Mouse (Mus musculus): ENCODE results near the gene Pla2g3. TPM values are rescaled to one million over a fixed set of nuclear protein-coding genes. Genes with fewer than 3 reads are reported as not detected.
A peak's percentile ranks its signal among the peaks of the same experiment; 100 is the strongest.

Pla2g3 gene
- polyA plus RNA-seq, 1 experiment, result 0.27 TPM

DNA sequence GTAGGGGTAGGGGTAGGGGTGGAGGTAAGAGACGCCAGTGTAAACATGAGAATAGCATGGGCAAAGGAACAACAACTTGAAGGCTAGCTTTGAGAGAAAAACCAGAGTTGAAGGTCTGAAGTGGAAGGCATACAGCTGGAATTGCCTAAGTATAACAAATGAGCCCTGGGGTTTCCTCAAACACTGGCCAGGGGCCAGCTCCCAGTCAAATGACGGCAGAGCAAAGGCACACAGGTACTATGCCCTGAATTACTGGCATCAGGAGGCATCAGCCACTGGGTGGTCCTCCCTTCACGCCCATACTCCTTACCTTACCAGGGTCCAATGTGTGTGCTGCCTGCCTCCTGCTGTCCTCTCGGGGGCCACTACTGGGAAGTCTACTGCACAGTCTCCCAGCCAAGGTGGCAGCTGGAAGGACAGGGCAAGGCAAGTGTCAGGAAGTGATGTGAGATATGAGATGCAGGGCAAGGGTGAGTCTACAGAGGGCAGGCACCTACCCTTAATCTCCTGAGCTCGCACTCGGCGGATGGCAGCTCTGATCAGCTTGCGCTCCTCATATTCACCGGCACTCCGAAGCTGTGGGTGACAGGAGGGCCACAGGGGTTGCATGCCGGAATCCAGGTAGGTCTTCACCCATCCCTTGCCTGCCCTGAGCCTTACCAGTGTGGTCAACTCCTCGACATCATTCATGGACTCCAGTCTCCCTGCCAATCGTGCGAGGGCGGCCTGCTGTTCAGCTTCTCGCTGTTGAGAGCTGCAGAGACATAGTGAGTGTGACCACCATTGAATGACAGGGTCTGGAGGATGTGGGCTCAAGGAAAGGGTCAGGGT is 44.2 kb downstream of the Pla2g3 start:
- TF ChIP-seq POLR2A (IDR thresholded peaks at IDR 0.05; ENCODE audit: low read depth, low read length), result no peak
- TF ChIP-seq CTCF (conservative IDR thresholded peaks at IDR 0.05; ENCODE audit: insufficient read depth, insufficient read length, low read depth, low read length), result no peak
- 79% methylated on average over 16 of the region's 16 CpGs for WGBS
- H3K36me3 ChIP-seq (ENCODE audit: control insufficient read depth, insufficient read depth, low read length), result peaks cover 16% of the 10 kb centered on the region
- DNase-seq, result no peak
- H3K27me3 ChIP-seq (replicated peaks; ENCODE audit: control insufficient read depth, insufficient read depth, low read length), result no peaks in the 10 kb centered on the region
- H3K4me3 ChIP-seq (ENCODE audit: insufficient read depth, low read depth, low read length), result no peak overlapping the region
- H3K27ac ChIP-seq (ENCODE audit: insufficient read depth, low read depth, low read length), result no peak overlapping the region
- H3K4me1 ChIP-seq (ENCODE audit: control insufficient read depth, insufficient read depth, low read length), result peaks cover 9% of the 10 kb centered on the region; the same call in 1 of the 2 replicates

DNA sequence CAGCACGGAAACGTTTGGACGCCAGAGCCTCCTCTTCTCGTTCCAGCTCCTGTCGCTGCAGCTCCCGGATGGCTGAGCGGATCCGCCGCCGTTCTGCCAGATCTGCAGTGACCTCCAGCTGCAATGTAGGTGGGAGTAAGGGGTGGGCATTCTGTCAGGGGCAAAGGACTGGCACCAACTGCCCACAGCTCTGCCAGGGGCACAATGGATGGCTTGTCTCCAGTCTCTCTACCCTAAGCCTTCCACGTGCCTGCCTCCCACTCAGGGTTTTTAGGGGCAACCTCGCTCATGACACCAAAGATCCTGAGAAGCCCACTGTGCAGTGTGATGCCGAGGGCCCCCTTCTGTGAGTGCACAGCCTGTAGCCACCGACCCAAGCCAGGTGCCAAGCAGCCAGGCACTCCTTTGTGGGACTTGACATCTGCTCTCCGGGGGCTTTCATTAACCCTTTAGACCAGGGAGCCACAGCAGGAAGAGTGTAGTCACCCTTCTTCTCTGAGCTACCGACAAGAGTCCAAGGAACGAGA is 45.4 kb downstream of the Pla2g3 start:
- Histone ChIP-seq H3K4me3 (ENCODE audit: insufficient read depth, low read depth, low read length) (no peak overlapping the region), H3K4me1 (ENCODE audit: control insufficient read depth, insufficient read depth, low read length) (peaks cover 12% of the 10 kb centered on the region; the same call in 1 of the 2 replicates), H3K27ac (ENCODE audit: insufficient read depth, low read depth, low read length) (no peak overlapping the region), H3K27me3 (replicated peaks; ENCODE audit: control insufficient read depth, insufficient read depth, low read length) (no peaks in the 10 kb centered on the region), H3K36me3 (ENCODE audit: control insufficient read depth, insufficient read depth, low read length) (peaks cover 16% of the 10 kb centered on the region)
- WGBS, result 77% methylated on average over 17 of the region's 17 CpGs
- no peak for DNase-seq
- TF ChIP-seq CTCF (conservative IDR thresholded peaks at IDR 0.05; ENCODE audit: insufficient read depth, insufficient read length, low read depth, low read length), result no peak

- no peak for TF ChIP-seq POLR2A (IDR thresholded peaks at IDR 0.05; ENCODE audit: low read depth, low read length)
- peak overlapping the region; percentile 72 for H3K27ac ChIP-seq (ENCODE audit: insufficient read depth, low read depth, low read length)
- peaks cover 12% of the 10 kb centered on the region; the same call in 1 of the 2 replicates for H3K4me1 ChIP-seq (ENCODE audit: control insufficient read depth, insufficient read depth, low read length)
- H3K27me3 ChIP-seq (replicated peaks; ENCODE audit: control insufficient read depth, insufficient read depth, low read length), result no peaks in the 10 kb centered on the region
- H3K36me3 ChIP-seq (ENCODE audit: control insufficient read depth, insufficient read depth, low read length), result peaks cover 9% of the 10 kb centered on the region
- peak overlapping the region; percentile 45; the same call in 1 of the 2 replicates for H3K4me3 ChIP-seq (ENCODE audit: insufficient read depth, low read depth, low read length)
- 21% methylated on average over 8 of the region's 8 CpGs for WGBS
- DNase-seq, result no peak
Observed at GRCm38 (mm10) chr11:3534956-3535355, 46.9 kb downstream of the Pla2g3 start.

GRCm38 (mm10) chr11:3535406-3535986 is 47.4 kb downstream of the Pla2g3 start:
- peak; percentile 97 for DNase-seq
- TF ChIP-seq CTCF (conservative IDR thresholded peaks at IDR 0.05; ENCODE audit: insufficient read depth, insufficient read length, low read depth, low read length), result peak; percentile 90
- peak; percentile 4 for TF ChIP-seq POLR2A (IDR thresholded peaks at IDR 0.05; ENCODE audit: low read depth, low read length)
- peaks cover 12% of the 10 kb centered on the region; the same call in 1 of the 2 replicates for H3K4me1 ChIP-seq (ENCODE audit: control insufficient read depth, insufficient read depth, low read length)
- H3K36me3 ChIP-seq (ENCODE audit: control insufficient read depth, insufficient read depth, low read length), result peaks cover 8% of the 10 kb centered on the region
- peak overlapping the region; percentile 45 for H3K4me3 ChIP-seq (ENCODE audit: insufficient read depth, low read depth, low read length)
- H3K27me3 ChIP-seq (replicated peaks; ENCODE audit: control insufficient read depth, insufficient read depth, low read length), result no peaks in the 10 kb centered on the region
- WGBS, result 1% methylated on average over 36 of the region's 36 CpGs
- peak overlapping the region; percentile 72 for H3K27ac ChIP-seq (ENCODE audit: insufficient read depth, low read depth, low read length)

DNA sequence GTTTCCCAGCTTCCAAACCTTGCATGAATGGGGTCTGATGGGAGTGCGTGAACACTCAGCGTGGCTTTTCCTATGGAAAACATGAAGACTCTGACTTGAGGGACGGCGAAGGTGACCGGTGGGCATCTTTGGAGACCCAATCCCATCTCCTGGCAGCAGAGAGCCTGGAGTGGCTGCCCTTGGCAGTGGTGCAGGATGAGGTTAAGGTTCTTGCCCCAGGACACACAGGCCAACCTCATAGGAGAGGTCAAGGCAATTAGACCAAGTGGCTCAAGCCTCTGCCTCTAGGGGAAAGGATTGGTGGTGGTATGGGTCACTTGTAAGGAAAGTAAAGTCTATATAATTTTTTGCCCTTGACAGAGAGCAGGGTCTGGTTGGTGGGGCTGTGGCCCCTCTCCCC is 48.0 kb downstream of the Pla2g3 start:
- H3K36me3 ChIP-seq (ENCODE audit: control insufficient read depth, insufficient read depth, low read length), result peaks cover 3% of the 10 kb centered on the region
- WGBS, result 27% methylated on average over 5 of the region's 5 CpGs
- peak; percentile 65 for DNase-seq
- TF ChIP-seq POLR2A (IDR thresholded peaks at IDR 0.05; ENCODE audit: low read depth, low read length), result no peak
- no peak for TF ChIP-seq CTCF (conservative IDR thresholded peaks at IDR 0.05; ENCODE audit: insufficient read depth, insufficient read length, low read depth, low read length)
- H3K4me3 ChIP-seq (ENCODE audit: insufficient read depth, low read depth, low read length), result peak overlapping the region; percentile 45
- peaks cover 12% of the 10 kb centered on the region; the same call in 1 of the 2 replicates for H3K4me1 ChIP-seq (ENCODE audit: control insufficient read depth, insufficient read depth, low read length)
- H3K27ac ChIP-seq (ENCODE audit: insufficient read depth, low read depth, low read length), result peak overlapping the region; percentile 72
- H3K27me3 ChIP-seq (replicated peaks; ENCODE audit: control insufficient read depth, insufficient read depth, low read length), result no peaks in the 10 kb centered on the region

DNA sequence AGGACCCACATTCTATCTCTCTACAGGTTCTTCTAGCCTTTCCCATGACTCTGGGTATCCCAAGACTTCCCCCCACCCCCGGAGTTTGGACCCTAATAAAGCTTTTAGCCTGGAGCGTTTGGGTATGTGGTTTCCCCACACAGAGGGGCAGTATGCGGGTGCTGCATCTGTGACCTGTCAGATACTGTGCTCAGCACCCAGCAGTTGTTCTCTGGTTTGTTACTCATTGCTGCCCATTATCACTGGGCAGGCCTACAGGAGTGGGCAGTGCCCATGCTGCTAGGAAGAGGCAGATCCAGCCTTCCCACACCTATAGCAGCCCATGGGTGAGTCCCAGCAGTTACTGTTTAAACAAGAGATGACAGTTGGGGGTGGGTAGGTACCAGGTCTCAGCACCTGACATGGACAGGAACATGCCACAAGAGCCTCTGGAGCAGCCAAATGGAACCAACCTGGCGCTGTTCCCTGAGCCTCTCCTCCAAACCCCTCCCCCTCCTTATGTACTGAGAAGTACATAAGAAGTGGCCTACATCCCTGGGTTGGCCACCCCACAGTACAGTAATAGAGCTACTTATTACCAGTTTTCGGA is 48.8 kb downstream of the Pla2g3 start:
- Histone ChIP-seq H3K4me1 (ENCODE audit: control insufficient read depth, insufficient read depth, low read length) (peaks cover 12% of the 10 kb centered on the region; the same call in 1 of the 2 replicates), H3K27ac (ENCODE audit: insufficient read depth, low read depth, low read length) (peak overlapping the region; percentile 92), H3K27me3 (replicated peaks; ENCODE audit: control insufficient read depth, insufficient read depth, low read length) (no peaks in the 10 kb centered on the region), H3K4me3 (ENCODE audit: insufficient read depth, low read depth, low read length) (peak overlapping the region; percentile 79), H3K36me3 (ENCODE audit: control insufficient read depth, insufficient read depth, low read length) (peaks cover 2% of the 10 kb centered on the region)
- peak; percentile 37 for TF ChIP-seq POLR2A (IDR thresholded peaks at IDR 0.05; ENCODE audit: low read depth, low read length)
- TF ChIP-seq CTCF (conservative IDR thresholded peaks at IDR 0.05; ENCODE audit: insufficient read depth, insufficient read length, low read depth, low read length), result no peak
- 29% methylated on average over 5 of the region's 5 CpGs for WGBS
- peak; percentile 97 for DNase-seq

GRCm38 (mm10) chr11:3537711-3538110 is 49.6 kb downstream of the Pla2g3 start:
- peak overlapping the region; percentile 92 for H3K27ac ChIP-seq (ENCODE audit: insufficient read depth, low read depth, low read length)
- H3K4me1 ChIP-seq (ENCODE audit: control insufficient read depth, insufficient read depth, low read length), result peaks cover 12% of the 10 kb centered on the region; the same call in 1 of the 2 replicates
- TF ChIP-seq POLR2A (IDR thresholded peaks at IDR 0.05; ENCODE audit: low read depth, low read length), result no peak
- peak overlapping the region; percentile 79 for H3K4me3 ChIP-seq (ENCODE audit: insufficient read depth, low read depth, low read length)
- H3K27me3 ChIP-seq (replicated peaks; ENCODE audit: control insufficient read depth, insufficient read depth, low read length), result no peaks in the 10 kb centered on the region
- H3K36me3 ChIP-seq (ENCODE audit: control insufficient read depth, insufficient read depth, low read length), result no peaks in the 10 kb centered on the region
- DNase-seq, result peak; percentile 31
- 16% methylated on average over 3 of the region's 3 CpGs for WGBS

Data from kidney, adult 2 months (tissue).